Mouse (Mus musculus) spleen, postnatal 36 days (tissue): ENCODE measurements around the gene AC129217.1.

ENCODE experiments used
- DNase-seq, 2 experiments: peaks; one replicate each; pipeline ENCODE4 v3.0.0; 2022; ENCODE audit warnings: low spot score in 2 of 2, mixed read lengths in 1 of 2

The AC129217.1 gene

DNA sequence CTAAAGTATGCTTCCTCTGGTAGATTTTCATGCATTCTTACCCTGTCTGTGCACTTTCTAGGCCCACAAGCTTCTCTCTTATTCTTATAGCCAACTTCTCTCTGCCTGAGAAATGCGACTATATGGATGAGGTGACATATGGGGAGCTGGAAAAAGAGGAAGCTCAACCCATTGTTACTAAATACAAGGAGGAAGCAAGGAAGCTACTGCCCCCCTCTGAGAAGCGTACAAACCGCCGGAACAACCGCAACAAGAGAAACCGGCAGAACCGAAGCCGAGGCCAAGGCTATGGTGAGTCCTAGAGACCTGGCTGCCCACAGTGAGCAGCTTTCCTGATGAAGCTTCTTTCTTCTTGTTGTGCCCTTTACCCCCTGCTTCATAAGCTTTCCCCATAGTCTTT is at the start of gene AC129217.1:
Gene AC129217.1 (plus strand): TSS at position 114 of the 400 bp plus-strand sequence.
- peak in 1 of 2 experiments; percentile 37 for DNase-seq

DNA sequence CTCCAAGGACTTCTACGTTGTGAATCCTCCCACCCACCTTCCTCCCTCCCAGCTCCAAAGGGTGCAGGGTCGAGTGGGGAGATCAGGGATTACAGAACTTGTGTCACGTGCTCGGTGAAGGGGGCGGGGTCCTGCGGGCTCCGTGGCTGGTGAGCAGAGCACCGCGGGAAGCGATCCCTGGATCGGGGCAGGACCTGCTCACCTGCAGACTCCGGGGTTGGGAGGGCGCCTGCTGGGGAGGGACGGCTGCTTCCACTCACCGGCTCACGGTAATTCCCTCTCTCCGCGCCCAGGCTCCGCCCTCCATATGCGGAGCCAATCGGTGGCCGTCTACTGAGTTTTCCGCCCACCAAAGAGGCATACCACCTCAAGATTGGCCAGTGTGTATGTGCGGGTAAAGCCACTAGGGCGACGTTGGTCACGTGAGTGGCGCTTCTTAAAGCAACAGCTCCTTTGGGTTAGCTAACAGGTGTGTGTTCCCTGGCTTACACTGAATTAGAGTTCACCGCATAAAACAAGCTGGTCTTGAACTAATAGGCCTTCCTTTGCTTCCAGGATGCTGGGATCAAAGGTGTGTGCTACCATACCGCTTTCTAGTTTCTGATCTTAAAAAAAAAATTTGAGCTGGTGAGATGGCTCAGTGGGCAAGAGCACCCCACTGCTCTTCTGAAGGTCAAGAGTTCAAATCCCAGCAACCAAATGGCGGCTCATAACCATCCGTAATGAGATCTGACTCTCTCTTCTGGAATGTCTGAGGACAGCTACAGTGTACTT is 43.4 kb upstream of the AC129217.1 start, which contains the start of gene Taf6l:
Gene Taf6l (minus strand): TSS at position 410 of the 774 bp plus-strand sequence.
- peak; percentile 92 to 96 for DNase-seq

DNA sequence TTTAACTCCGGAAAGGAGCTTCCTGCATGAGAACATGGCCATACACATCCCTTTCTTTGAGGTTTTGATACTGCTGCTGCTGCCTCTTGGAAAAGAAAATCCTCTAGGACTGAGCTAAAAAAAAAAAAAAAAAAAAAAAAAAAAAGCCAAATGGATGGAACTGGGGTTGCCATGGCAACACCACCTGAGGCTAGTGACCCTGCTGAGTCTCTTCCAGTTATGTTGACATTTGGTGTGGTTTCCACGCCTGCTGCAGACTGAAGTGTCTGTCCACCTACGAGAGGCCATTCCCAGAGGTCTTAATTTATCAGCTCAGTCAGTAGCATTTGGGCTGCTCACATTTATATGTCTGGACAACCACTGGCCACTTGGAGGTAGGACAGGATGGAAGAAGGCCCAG is 41.1 kb upstream of the AC129217.1 start:
- DNase-seq = no peak

DNA sequence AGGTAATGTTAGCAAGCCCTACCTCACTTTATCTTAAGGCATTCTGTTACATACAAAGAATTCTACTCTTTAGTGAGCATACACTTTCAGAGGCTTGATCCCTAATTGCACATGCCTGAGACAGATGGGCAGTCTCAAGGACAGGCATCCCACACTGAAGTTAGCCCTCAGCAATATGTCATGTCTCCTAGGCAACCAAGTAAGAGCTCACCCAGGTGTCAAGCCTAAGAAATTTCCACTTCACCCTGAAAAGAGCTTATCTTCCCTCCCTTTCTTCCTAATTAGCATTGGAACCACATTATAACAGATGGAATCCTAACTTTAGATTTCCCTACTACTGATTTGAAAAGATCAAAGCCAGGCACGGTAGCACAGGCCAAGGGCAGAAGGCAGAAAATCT is 40.4 kb upstream of the AC129217.1 start:
- DNase-seq = no peak

DNA sequence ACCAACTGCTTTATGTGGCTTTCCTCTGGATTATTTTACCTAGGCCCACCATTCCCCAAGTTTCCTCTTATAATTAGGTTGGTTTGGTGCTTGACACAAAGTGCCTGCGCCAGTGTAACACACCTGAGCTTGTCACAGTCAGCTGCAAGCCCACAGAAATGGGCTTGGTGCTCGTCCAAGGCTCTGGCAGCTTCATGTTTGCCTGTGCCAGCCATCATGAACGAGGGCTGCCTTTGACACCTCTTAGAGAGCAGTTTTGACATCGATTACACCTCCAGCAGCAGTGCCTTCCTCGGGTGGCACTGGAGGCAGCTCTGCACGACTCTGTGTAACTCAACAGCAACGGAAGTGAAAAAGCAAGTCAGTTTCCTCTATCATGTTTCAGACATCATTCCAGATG is 39.4 kb upstream of the AC129217.1 start:
- no peak for DNase-seq

DNA sequence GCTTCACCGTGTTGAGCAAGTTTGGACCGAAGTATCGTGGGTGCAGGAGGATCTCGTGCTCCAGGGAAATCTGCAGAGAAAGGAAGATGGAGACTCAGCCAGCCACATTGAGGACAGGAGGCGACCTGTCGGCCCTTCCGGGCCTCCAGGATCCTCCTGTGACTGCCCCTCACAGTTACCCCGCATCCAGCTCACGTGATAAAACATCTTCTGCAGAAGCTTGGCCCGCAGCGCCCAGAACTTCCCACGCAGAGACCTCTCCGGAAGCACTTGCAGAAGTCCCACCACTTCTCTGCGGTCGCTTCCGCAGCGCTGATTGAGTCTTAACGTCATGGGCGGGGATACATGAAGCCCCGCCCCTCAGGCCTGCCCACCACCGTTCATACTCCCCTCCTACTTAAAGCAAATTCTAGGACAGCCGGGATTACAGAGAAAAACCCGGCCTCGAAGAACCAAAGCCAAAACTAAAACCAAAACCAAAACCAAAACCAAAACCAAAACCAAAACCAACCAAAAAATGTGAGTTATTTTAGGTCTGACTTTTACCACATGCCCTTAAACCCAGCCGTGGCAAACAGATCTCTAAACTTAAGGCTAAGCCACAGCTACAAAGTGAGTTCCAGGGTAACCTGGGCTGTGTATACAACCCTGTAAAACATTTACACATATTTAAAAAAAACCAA is 31.2 kb upstream of the AC129217.1 start, which contains the start of gene Polr2g:
Gene Polr2g (minus strand): TSS at position 314 of the 683 bp plus-strand sequence.
- peak; percentile 88 to 91 for DNase-seq

DNA sequence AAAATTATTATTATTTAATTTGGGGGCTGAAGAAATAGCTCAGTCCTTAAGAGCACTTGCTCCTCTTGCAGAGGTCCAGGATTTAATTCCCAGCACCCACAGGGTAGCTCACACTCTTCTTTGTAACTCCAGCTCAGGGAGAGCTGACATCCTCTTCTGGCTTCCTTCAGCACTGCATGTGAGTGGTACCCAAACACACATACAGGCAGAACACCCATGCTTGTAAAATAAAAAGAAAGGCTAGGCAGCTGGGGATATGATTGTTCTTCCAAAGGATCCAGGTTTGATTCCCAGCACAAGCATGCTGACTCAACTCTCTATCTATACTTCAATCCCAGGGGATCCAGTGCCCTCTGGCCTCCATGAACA is 30.6 kb upstream of the AC129217.1 start:
- DNase-seq = no peak

DNA sequence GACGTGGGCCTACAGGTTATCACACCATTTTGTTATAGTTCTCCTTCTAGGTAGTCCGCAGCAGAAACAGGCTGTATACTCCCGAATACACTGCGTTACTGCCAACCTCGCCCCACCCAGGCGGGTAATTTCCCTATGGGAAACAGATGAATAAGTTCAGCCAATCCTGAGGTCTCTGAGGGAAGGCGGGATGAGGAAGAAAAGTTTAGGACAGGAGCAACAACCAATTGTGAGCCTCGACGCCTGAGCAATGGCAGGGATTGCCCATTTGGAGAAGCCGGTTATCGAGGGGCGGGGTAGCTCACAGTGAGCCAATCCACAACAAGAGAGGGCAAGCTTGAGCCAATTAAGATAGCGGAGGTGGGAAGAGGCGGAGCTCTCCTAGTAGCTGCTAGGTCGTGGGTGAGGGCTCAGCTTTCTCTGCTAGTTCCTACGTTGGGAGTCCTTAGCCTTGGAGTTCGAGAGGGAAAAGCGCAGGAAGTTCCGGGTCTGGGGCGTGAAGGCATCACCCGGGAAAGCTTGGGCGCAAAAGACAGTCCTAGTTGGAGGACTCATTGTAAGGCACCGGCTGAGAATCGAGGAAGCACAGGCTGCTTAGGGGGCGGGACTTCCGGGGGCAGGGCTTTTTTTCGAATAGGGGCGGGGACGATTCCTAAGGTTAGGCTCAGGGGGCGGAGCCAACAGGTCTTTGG is 27.3 kb upstream of the AC129217.1 start, which contains the start of gene Zbtb3:
Gene Zbtb3 (plus strand): TSS at position 426 of the 692 bp plus-strand sequence.
- DNase-seq = peak; percentile 96 to 98

DNA sequence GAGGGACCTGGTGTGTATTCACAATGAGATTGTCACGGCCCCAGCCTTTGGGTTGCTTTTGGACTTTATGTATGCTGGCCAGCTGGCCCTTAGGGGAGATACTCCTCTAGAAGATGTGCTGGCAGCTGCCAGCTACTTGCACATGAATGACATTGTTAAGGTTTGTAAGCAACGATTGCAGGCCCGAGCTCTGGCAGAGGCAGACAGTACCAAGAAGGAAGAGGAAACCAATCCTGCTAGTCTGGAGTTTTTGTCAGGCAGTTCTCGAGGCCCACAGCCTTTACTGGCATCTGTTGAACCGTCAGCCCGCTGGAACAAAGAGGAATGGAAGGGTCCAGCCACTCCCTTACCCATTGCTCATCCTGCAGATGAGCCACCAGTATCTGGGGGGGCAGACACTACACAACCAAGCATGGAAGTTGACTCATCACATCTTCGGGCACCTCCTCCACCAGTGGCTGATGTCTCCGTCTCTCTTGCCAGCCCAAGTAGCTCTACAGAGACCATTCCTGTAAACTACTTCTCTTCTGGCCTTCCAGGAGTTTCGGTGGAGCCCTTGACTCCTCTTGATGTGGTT is 26.3 kb upstream of the AC129217.1 start:
- DNase-seq = no peak

DNA sequence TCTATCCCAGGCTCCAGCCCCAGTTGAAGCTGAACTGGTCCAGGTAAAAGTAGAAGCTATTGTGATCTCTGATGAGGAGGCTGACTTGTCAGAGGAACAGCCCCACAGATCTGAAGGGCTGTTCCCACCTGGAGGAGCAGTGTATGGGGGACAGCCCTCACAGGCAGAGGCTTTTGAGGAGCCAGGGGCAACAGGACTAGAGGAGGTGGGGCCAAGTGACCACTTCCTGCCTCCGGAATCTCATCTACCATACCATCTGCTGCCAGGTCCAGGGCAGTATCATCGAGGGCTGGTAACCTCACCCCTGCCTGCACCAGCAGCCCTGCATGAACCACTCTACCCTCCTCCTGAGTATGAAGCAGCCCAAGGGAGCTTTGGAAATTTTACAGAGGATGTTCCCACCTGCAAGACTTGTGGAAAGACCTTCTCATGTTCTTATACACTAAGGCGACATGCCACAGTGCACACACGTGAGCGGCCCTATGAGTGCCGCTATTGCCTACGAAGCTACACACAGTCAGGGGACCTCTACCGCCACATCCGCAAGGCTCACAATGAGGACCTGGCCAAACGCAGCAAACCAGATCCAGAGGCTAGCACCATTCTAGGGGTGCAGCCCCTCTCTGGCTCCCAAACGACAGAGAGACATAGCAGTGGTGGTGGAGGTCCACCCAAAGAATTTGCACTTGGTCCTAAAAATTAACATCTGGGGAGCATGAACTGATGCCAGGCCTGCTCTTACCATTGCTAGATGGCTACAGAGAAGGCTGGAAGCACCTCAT is 25.5 kb upstream of the AC129217.1 start:
- no peak for DNase-seq

DNA sequence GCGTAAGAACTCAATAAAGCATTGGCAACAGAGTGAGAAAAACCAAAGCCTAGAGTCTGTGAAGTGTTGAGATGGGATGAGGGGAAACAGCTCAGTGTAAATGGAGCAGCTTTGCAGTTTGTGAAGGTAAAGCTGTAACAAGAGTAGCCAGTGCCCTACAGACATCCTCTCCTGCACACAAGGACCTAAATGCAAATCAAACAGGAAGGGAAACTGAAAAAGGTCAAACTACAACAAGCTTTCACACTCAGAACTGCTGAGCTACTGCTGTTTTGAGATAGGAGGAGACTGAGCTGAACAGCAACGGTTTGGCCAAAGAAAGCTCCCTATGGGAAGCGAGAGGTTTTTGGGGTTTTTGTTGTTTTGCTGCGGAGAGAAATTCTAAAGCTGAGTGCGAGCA is 22.8 kb upstream of the AC129217.1 start:
- DNase-seq = peak; percentile 50 to 63

DNA sequence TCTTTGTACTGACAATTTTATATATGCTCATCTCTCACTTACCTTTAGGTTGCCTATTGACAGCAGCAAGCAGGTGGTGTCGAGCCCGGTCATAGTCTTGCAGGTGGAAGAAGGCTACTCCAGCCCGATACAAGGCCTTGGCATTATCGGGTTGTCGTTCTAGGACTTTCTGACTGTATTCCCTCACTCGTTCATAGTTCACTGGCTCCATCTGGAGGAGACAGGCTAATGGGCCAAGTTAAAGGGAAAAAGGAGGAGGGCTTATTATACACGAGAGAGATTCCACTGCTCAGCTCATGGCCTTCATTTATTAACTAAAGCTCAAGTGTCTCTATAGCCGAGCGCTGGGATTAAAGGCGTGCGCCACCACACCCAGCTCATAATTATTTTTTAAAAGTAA is 13.8 kb upstream of the AC129217.1 start:
- no peak for DNase-seq

DNA sequence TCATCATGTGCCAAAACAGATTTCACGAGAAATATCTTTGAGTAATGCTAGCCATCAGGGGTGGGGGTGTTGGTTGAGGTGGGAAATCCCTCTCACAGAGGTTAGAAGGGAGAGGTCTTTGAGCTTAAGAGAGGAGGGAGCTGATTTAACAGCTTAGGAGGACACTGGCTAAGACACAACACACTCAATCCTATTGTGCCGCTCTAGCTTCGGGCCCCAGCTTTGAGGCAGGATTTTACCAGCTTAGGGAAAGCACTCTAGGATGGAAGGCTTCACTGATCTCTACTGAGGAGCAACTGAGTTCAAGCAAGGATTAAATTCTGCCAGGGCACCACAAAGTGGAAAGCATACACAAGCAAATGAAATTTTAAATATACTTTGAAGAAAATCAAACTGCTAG is 12.6 kb upstream of the AC129217.1 start:
- no peak for DNase-seq

DNA sequence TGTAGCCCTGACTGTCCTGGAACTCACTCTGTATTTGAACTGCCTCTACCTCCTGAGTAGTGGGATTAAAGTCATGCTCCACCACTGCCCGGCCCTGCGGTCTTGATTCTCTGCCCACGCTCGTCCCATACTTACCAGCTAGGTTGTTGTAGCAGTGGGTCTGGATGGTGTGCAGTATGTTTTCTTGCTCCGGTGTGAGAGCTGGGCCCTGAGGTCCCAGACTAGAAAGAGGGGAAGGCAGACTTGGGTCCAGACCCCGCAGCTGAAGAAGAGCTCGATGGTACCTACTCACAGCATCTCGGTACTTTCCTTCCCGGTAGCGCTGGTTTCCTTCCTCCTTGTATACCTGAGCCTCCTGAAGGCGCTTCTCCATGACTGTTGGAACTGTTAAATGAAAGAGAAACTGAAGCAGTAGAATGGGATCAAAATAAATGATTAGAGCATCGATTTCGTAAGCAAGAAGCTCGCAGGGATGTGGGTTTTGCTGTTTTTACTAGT is 11.2 kb upstream of the AC129217.1 start:
- no peak for DNase-seq

DNA sequence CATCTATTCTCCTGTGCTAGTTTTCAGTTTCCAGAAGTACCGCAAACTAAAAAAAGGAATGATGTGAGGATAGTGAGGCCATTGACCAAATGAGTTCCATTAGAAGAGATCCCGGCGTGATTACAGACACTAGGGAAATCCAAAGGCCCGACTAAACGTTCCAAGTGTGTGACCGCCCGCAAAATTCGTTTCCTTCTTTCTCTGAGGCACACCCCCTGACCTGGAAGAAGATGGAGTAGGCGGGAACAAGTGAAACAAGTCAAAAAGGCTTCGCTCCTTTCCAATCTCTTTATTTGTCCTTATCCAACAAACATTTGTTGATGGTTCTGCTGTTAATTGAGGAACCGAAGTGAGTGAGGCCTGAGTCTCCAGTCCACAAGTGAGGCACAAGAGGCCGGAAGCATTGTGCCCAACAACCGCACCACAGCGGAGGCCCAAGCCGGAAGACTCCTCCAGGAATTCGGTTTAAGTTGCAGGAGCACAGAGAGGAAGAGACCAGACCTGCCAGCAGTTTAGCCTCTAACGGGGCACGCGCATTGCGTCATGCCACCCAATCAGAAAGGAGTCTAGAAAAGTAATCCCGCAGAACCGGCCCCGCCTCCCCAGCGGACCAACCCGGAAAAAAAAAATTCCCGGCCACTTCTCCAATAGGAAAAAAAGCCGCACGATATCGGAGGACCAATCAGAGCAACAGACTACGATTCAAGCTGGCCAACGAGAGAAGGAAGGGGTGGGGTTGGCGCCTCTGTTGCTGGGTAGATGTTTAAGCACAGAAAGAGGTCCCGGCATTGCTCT is 10.6 kb upstream of the AC129217.1 start, which contains the start of gene Ttc9c:
Gene Ttc9c (minus strand): TSS at position 533 of the 795 bp plus-strand sequence.
- peak; percentile 94 to 97 for DNase-seq

DNA sequence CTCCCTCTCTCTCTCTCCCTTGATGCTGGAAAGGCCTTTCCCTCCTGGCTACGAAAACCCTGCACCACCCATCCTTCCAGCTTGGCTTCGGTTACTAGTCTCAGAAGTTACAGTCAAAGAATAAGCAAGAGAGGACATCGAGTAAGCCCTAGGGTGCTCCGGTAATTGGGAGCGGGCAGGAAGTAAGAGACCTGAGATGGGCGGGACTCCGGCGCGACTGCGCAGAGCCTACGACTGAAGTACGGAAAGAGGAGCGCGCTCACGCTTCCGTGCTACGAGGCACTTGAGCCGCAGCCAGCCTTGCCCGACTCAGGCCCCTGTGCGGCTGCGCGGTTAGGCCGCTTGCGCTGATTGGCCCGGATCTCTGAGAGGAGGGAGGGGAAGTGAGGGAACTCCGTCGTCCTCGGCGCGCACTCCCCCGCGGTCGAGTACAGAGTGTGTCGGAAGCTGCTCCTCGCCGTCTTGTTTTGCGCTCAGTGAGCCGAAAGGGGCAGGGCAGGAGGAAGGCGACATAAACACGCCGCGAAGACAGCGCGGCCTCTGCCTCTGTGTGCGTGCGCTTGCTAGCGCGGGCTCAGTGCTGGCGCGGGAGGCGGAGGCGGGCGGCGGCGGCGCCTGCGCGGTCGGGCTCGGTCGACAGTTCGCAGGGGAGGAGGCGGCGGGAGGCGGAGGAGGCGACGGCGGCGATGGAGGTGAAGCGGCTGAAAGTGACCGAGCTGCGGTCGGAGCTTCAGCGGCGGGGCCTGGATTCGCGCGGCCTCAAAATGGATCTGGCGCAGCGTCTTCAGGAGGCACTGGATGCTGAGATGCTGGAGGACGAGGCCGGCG is 9.8 kb upstream of the AC129217.1 start, which contains the start of gene Hnrnpul2:
Gene Hnrnpul2 (plus strand): TSS at position 415 of the 828 bp plus-strand sequence.
- DNase-seq = peak; percentile 99 to 100

DNA sequence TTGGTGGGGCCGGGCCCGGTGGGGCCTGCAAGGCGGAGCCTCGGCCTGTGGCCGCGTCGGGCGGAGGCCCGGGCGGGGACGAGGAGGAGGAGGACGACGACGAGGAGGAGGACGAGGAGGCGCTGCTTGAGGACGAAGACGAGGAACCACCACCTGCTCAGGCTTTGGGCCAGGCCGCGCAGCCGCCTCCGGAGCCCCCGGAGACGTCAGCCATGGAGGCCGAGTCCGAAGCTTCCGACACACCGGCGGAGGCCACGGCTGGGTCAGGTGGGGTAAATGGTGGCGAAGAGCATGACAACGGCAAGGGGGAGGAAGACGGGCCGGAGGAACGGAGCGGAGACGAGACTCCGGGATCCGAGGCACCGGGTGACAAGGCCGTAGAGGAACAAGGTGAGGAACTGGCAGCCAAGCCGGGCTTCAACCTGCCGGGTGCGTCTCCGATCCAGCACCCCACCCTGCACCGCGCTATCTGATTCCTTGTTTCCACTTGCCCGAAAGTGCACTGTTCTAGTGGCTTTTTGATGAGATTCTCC is 9.1 kb upstream of the AC129217.1 start:
- DNase-seq = no peak

DNA sequence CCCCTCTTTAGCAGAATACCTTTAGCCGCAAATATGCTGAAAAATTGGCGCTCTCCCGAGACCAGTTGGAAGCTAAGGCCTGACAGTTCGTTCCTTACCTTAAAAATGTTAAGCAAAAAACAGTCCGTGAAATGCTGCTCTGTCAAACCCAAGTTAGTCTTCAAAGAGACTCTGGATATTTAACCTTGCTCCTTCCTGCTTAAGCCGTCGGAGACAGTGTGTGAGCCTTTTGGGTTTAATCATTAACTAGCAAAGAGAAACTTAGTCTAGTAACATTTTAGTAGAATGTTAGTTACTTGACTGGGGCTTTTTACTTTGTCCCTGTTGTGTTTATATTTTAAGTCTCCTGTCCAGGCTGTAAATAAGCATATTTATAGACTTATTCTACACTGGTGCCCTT is 8.4 kb upstream of the AC129217.1 start:
- no peak for DNase-seq

DNA sequence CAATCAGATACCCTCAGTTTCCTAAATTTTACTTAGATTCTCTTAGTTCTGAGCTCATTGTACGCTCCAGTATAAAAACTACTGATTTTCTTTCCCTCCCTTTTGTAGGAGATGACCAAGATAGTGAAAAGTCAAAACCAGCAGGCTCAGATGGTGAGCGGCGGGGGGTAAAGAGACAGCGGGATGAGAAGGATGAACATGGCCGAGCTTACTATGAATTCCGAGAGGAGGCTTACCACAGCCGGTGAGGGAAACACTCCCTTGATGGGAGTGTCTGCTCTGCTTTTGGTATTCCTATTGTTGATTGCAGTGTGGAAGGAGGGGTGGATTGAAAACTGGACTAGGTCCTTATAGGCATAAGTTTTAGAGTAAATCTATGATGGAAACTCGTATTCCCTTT is 6.9 kb upstream of the AC129217.1 start:
- no peak for DNase-seq
